Mouse (Mus musculus) limb, embryonic 11.5 days (tissue): Measurements from ENCODE around the gene 2310022A10Rik. TPM values are rescaled to one million over a fixed set of nuclear protein-coding genes. Genes with fewer than 3 reads are reported as not detected.
A peak's percentile ranks its signal among the peaks of the same experiment; 100 is the strongest.

Experiments
- ATAC-seq: fragments of 200-750 bp; cut with Nextera tagmentation; 2 replicates; pipeline ENCODE4 v1.8.0; 2017; ENCODE audit warnings: low read depth; ENCODE audit not compliant: insufficient number of reproducible peaks, low FRiP score, low TSS enrichment
- DNase-seq: peaks from one replicate; pipeline ENCODE4 v3.0.0-alpha.2; 2015; ENCODE audit warnings: low spot score
- H3K27ac ChIP-seq: fragments of 300-500 bp; sonication (generic); replicated peaks from 2 replicates; pipeline ENCODE4 v1.5.1; 2014; ENCODE audit warnings: low read depth, mild to moderate bottlenecking, low read length
- H3K27me3 ChIP-seq: fragments of 300-500 bp; sonication (generic); 2 replicates; pipeline ENCODE4 v1.6.1; 2014; ENCODE audit warnings: mild to moderate bottlenecking, low read length, mixed read lengths; ENCODE audit not compliant: control insufficient read depth, insufficient read depth
- H3K36me3 ChIP-seq: fragments of 300-500 bp; sonication (generic); 2 replicates; pipeline ENCODE4 v1.6.1; 2014; ENCODE audit warnings: mild to moderate bottlenecking, low read length, moderate library complexity, mixed read lengths; ENCODE audit not compliant: control insufficient read depth, insufficient read depth
- H3K4me1 ChIP-seq: fragments of 300-500 bp; sonication (generic); 2 replicates; pipeline ENCODE4 v1.6.1; 2014; ENCODE audit warnings: low read length, mixed read lengths; ENCODE audit not compliant: control insufficient read depth, insufficient read depth
- H3K4me2 ChIP-seq: fragments of 300-500 bp; sonication (generic); 2 replicates; pipeline ENCODE4 v1.6.1; 2014; ENCODE audit warnings: low read depth, mild to moderate bottlenecking, moderate library complexity; ENCODE audit not compliant: severe bottlenecking
- H3K4me3 ChIP-seq: fragments of 300-500 bp; sonication (generic); 2 replicates; pipeline ENCODE4 v1.5.1; 2014; ENCODE audit warnings: low read depth, low read length
- H3K9ac ChIP-seq: fragments of 300-500 bp; sonication (generic); 2 replicates; pipeline ENCODE4 v1.6.1; 2014; ENCODE audit warnings: mild to moderate bottlenecking, low read length
- H3K9me3 ChIP-seq: fragments of 300-500 bp; sonication (generic); 2 replicates; pipeline ENCODE4 v1.6.1; 2016; ENCODE audit warnings: low read length; ENCODE audit not compliant: control insufficient read depth
- WGBS: fragments of 180-500 bp; shearing (Covaris S2); extraction: QIAGEN DNeasy Blood & Tissue Kit; methylation state at CpG from one replicate; pipeline ENCODE4 v1.1.7; 2014; 5-methylcytosine and 5-hydroxymethylcytosine counted together
- polyA plus RNA-seq: library from polyadenylated mRNA; unstranded; fragments of >200 nt; fragmentation: Nextera tagmentation; extraction: Ambion mirVana; gene quantifications from 2 replicates; pipeline ENCODE4 v1.2.1, GENCODE M21; 2014

2310022A10Rik gene
- 32.1 and 32.4 TPM in 2 replicates for polyA plus RNA-seq

DNA sequence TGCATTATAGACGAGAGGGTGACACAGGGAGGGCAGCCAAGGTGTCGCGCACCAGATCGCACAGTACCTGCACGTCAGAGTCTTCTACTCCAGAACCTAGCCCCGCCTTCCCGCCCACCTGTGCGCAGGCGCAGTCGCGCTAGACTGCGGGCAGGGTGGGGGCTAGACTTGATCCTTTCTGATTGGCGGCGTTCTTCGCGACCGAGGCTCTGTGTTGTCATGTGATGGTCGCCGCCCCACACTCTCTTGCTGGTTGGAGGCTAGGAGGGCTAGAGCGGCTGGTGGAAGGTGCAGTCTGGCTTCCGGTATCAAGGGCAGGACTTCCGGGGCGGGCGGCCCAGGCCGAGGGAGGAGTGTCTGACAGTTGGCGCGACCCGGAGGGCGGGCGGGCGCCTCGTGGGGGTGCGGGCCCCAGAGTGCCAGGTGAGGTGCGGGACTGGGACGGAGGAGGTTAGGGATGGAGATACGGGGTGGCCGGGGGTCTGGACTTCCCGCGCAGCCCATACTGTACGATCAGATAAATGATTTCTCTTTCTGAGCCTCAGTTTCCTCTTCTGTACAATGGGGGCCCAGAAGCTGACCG lies at the start of gene 2310022A10Rik, which contains the start of gene Pld3:
Gene 2310022A10Rik, plus strand, starts transcription at position 303 of the 583 bp plus-strand sequence.
Gene Pld3, minus strand, starts transcription at position 288 of the 583 bp plus-strand sequence.
- DNase-seq (peak; percentile 96), ATAC-seq (peak; percentile 99)
- Histone ChIP-seq H3K9me3 (no peaks in the 10 kb centered on the region), H3K27ac (no peak within 1 kb of the TSS), H3K4me2 (peak within 1 kb of the TSS; percentile 47), H3K4me3 (peak within 1 kb of the TSS; percentile 71), H3K27me3 (no peaks in the 10 kb centered on the region), H3K4me1 (0 out of 2 replicates have a peak, but pooled peaks cover 4% of the 10 kb centered on the region), H3K9ac (peak within 1 kb of the TSS; percentile 66), H3K36me3 (0 out of 2 replicates have a peak, but pooled peaks cover 4% of the 10 kb centered on the region)
- WGBS: under 1% methylated on average over 39 of the region's 41 CpGs

DNA sequence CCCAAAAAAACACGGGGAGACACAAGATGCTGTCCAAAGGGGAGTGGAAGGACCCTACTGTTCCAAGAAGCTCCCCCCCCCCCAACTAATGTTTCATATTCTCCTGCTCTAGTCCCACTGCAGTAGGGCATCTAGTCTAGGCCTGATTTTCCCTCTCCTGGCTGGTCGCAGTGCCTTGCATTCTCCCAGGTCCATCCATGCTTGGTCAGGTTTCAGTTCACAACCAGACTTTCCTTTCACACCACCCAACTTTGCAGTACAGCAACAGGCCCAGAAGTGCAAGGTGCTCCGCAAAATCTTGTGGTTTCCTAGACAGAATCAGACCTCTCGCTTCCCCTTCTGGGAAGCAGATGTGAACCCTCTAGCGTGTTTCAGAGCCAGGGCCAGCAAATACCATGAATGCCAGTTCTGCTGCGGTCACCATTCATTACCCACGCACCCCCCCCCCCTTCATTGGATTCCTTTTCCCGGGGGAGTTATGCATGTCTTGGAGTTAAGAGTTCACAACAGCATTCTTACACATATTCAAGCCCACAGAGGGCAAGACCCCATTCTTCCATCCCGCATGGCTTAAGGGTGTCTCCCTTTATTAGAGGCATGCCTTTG lies 46.2 kb upstream of the 2310022A10Rik start:
- H3K27ac ChIP-seq: no peak overlapping the region; the same call in 1 of the 2 replicates
- ATAC-seq (no peak), DNase-seq (peak; percentile 45)
- no peak overlapping the region for H3K9ac ChIP-seq
- no peaks in the 10 kb centered on the region for H3K36me3 ChIP-seq
- 56% methylated on average over 9 of the region's 9 CpGs for WGBS
- no peaks in the 10 kb centered on the region for H3K9me3 ChIP-seq
- H3K4me3 ChIP-seq: peak overlapping the region; percentile 47; the same call in 1 of the 2 replicates
- H3K4me2 ChIP-seq: peak overlapping the region; percentile 49
- 0 out of 2 replicates have a peak, but pooled peaks cover 2% of the 10 kb centered on the region for H3K4me1 ChIP-seq
- no peaks in the 10 kb centered on the region for H3K27me3 ChIP-seq

DNA sequence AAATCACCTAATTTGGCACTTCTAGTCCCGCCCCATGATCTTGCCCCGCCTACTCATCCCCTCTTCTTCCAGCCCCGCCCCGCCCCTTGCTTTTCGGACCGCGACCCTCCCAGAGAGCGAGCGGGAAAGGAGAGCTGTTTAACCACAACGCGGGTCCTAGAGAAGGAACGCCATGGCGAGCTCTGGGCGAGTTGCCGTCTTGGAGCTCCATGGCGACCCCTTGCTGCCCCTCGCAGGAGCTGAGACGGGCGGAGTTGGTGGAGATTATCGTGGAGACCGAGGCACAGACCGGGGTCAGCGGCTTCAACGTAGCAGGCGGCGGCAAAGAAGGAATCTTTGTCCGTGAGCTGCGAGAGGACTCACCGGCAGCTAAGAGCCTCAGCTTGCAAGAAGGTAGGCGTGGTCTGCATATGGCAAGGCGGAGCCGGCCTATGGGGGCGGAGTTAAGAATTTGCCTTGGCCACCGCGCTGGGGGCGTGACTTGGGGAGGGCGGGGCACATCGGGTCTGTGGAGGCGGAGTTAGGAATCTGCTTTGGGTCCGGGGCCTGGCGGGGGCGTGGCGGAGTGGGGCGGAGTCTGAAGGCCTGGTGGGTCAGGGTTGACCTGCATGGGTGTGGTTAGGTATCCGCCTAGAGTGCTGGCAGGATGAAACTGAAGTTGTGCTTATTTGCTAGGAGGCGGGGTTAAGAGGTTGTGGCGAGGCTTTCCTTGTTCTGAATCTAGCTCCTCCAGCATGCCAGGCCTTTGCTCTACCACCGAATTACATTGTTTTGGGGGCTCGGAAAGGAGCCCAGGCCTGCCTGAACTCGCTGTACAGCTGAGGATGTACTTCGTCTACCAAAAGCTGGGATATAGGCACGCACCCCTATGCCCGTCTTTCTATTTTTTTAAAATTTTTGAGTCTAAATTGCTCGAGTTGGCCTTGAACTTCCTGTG lies 45.1 kb upstream of the 2310022A10Rik start:
- H3K9ac ChIP-seq: peak overlapping the region; percentile 70
- H3K4me2 ChIP-seq: peak overlapping the region; percentile 49
- under 1% methylated on average over 53 of the region's 54 CpGs for WGBS
- ATAC-seq: peak; percentile 91
- no peaks in the 10 kb centered on the region for H3K36me3 ChIP-seq
- H3K9me3 ChIP-seq: no peaks in the 10 kb centered on the region
- DNase-seq: peak; percentile 100
- H3K4me3 ChIP-seq: peak overlapping the region; percentile 47
- H3K27ac ChIP-seq: peak overlapping the region; percentile 96
- no peaks in the 10 kb centered on the region for H3K27me3 ChIP-seq
- 0 out of 2 replicates have a peak, but pooled peaks cover 2% of the 10 kb centered on the region for H3K4me1 ChIP-seq

DNA sequence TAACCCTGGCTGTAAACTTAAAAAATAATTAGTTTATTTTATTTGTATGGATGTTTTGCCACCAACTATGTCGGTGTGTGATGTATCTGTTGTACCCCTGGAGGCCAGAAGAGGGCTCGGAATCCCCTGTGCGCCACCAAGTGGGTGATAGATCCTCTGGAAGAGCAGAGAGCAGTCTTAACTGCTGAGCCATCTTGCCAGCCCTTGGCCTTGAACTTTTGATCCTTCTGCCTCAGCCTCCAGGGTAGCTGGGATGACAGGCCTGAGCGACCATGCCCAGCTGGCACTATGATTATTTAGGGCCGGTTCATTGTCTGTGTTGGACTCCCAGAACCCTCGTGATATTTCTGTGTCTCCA lies 44.4 kb upstream of the 2310022A10Rik start:
- Histone ChIP-seq H3K9ac (no peak overlapping the region), H3K27ac (no peak overlapping the region), H3K9me3 (no peaks in the 10 kb centered on the region), H3K4me2 (peak overlapping the region; percentile 49), H3K27me3 (no peaks in the 10 kb centered on the region), H3K4me3 (peak overlapping the region; percentile 47), H3K4me1 (0 out of 2 replicates have a peak, but pooled peaks cover 2% of the 10 kb centered on the region), H3K36me3 (no peaks in the 10 kb centered on the region)
- DNase-seq: peak; percentile 61
- peak; percentile 7; the same call in 1 of the 2 replicates for ATAC-seq
- WGBS: 23% methylated on average over 6 of the region's 6 CpGs

DNA sequence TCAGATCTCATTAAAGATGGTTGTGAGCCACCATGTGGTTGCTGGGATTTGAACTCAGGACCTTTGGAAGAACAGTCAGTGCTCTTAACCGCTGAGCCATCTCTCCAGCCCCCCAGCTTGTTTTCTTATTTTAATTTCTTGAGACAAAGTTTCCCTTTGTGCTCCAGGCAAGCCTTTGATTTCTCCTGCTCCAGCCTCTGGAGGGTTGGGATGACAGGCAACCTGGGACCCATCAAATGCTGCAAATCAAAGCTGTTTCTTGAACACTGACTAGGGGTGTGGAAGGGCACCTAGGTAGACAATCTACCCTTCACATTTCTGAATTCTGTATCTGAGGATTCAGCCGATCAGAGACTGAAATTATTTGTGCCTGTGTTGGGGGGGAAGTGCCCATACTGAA lies 42.2 kb upstream of the 2310022A10Rik start:
- Histone ChIP-seq H3K9me3 (no peaks in the 10 kb centered on the region), H3K27me3 (no peaks in the 10 kb centered on the region), H3K4me1 (0 out of 2 replicates have a peak, but pooled peaks cover 2% of the 10 kb centered on the region), H3K27ac (no peak overlapping the region), H3K4me2 (no peak overlapping the region), H3K36me3 (no peaks in the 10 kb centered on the region), H3K9ac (no peak overlapping the region), H3K4me3 (no peak overlapping the region)
- WGBS: 85% methylated on average over 2 of the region's 2 CpGs
- no peak for ATAC-seq
- no peak for DNase-seq

DNA sequence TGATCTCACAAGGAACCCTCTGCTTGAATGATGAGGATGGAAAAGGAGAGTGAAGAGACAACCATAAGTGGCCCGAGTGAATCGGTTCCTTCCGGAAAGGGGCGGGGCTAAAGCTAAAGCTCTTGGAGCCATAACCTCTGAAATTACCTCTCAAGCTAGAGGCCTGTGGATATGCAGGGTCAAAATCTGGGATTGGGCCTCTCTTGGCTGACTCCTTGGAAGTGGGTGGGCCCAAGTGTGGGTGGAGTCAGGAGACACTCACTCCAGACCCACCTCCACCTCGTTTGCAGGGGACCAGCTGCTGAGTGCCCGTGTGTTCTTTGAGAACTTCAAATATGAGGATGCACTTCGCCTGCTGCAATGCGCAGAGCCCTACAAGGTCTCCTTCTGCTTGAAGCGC lies 38.1 kb upstream of the 2310022A10Rik start:
- no peak for DNase-seq
- H3K9ac ChIP-seq: no peak overlapping the region
- no peak overlapping the region for H3K4me2 ChIP-seq
- H3K9me3 ChIP-seq: no peaks in the 10 kb centered on the region
- 74% methylated on average over 9 of the region's 9 CpGs for WGBS
- no peak for ATAC-seq
- H3K27ac ChIP-seq: no peak overlapping the region
- no peaks in the 10 kb centered on the region for H3K4me1 ChIP-seq
- no peak overlapping the region for H3K4me3 ChIP-seq
- no peaks in the 10 kb centered on the region for H3K36me3 ChIP-seq
- H3K27me3 ChIP-seq: no peaks in the 10 kb centered on the region

DNA sequence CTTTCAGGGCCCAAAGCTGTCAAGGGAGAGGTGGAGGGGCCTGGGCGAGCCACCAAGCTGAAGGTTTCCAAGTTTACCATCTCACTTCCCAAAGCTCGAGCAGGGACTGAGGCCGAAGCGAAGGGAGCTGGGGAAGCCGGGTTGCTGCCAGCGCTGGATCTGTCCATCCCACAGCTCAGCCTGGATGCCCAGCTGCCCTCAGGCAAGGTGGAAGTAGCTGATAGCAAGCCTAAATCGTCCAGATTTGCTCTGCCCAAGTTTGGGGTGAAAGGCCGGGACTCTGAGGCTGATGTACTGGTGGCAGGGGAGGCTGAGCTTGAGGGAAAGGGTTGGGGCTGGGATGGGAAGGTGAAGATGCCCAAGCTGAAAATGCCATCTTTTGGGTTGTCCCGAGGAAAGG lies 34.7 kb upstream of the 2310022A10Rik start:
- no peak overlapping the region for H3K4me2 ChIP-seq
- WGBS: 86% methylated on average over 9 of the region's 9 CpGs
- no peak for ATAC-seq
- H3K4me1 ChIP-seq: no peaks in the 10 kb centered on the region
- no peak overlapping the region for H3K27ac ChIP-seq
- H3K9ac ChIP-seq: no peak overlapping the region
- H3K9me3 ChIP-seq: no peaks in the 10 kb centered on the region
- no peak for DNase-seq
- H3K36me3 ChIP-seq: no peaks in the 10 kb centered on the region
- H3K27me3 ChIP-seq: no peaks in the 10 kb centered on the region
- H3K4me3 ChIP-seq: no peak overlapping the region

DNA sequence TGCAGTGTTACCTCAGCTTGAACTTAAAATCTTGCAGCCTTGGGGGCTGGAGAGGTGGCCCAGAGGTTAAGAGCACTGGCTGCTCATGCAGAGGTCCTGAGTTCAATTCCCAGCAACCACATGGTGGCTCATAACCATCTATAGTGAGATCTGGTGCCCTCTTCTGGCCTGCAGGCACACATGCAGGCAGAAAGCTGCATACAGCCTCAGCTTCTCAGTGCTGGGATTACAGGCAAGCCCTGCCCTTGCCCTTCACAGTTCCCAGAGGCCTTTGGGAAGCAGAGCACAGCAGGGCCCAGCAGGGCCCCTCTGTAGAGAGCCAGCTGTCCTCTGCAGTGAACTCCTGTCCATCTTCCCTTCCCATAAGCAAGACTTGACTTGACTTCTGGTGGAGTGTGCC lies 32.9 kb upstream of the 2310022A10Rik start:
- Histone ChIP-seq H3K4me3 (no peak overlapping the region), H3K36me3 (no peaks in the 10 kb centered on the region), H3K4me2 (no peak overlapping the region), H3K9me3 (no peaks in the 10 kb centered on the region), H3K4me1 (no peaks in the 10 kb centered on the region), H3K27me3 (no peaks in the 10 kb centered on the region), H3K27ac (no peak overlapping the region), H3K9ac (no peak overlapping the region)
- ATAC-seq (no peak), DNase-seq (no peak)
